Mouse (Mus musculus) cortical plate, adult 2 months (tissue): Measurements from ENCODE around the gene Gtf2a1.

Experiments
- CTCF ChIP-seq: fragments of 200-500 bp; IDR thresholded peaks from 2 replicates; pipeline ENCODE4 v1.5.1; 2011; ENCODE audit warnings: mild to moderate bottlenecking, control low read depth, low read length; ENCODE audit not compliant: insufficient read depth; ENCODE audit errors: extremely low read depth
- POLR2A ChIP-seq: fragments of 200-500 bp; IDR thresholded peaks from 2 replicates; pipeline ENCODE4 v1.6.1; 2011; ENCODE audit warnings: mild to moderate bottlenecking, low read length, control low read depth; ENCODE audit not compliant: insufficient read depth; ENCODE audit errors: extremely low read depth

GRCm38 (mm10) chr12:91587491-91588033, 2.7 kb downstream of the Gtf2a1 start:
- no peak for TF ChIP-seq POLR2A
- TF ChIP-seq CTCF = no peak
